Mouse (Mus musculus) lung, postnatal 0 days (tissue): ENCODE data around the gene Homer2.

Experiments used
- CTCF ChIP-seq: IDR thresholded peaks from 2 replicates; pipeline ENCODE4 v1.5.1; 2016; ENCODE audit warnings: antibody characterized with exemption, mild to moderate bottlenecking
- EP300 ChIP-seq: IDR thresholded peaks from 2 replicates; pipeline ENCODE4 v1.6.1; 2016; ENCODE audit warnings: antibody characterized with exemption, mild to moderate bottlenecking, control low read depth

DNA sequence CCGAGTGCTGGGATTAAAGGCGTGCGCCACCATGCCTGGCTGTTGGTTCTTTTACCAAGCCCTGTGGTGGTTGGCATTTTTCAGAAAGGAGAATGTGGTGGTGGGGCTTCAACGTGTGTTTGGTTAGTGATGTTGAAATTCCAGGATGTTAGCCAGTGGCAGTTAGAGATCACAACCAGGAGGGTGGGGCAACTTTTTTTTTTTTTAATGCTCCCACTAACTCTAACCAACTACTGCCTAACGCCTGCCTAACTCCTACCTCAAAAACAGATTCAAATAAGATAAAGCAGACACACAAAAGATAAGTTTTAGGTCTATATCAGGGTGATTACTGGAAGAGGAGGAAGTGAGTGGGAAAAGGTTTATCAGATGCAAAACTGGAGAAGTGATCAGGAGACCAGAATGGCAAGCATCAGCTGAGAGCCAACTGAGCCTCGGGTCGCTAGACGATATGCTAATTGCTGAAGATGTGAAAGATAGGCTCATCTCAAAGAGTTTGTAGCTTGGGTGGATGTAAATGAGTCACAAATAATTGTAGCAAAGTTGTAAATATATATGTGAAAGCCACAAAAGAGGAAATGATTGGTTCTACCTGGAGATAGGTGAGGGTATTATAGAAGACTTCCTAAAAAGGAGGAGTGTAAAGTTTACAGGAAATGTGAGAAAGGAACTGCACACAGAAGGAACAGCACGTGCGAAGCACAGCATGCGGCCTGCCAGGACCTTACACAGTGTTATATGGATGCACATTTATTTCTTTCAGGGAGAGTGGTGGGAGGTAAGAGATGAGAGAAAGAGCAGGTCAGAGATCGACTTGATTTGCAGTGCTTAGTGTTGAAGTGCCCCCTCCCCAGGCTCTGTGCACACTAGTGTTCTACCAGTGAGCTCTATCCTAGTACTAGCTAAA, 25.1 kb upstream of the Homer2 start:
- TF ChIP-seq CTCF (no peak), EP300 (no peak)
